Mouse (Mus musculus): ENCODE data around the gene Ankrd61. TPM values are rescaled to one million over a fixed set of nuclear protein-coding genes. Genes with fewer than 3 reads are reported as not detected.

Ankrd61 gene
- total and polyA plus RNA-seq, 3 experiments, result 0.19 to 0.64 TPM; not detected in 1

DNA sequence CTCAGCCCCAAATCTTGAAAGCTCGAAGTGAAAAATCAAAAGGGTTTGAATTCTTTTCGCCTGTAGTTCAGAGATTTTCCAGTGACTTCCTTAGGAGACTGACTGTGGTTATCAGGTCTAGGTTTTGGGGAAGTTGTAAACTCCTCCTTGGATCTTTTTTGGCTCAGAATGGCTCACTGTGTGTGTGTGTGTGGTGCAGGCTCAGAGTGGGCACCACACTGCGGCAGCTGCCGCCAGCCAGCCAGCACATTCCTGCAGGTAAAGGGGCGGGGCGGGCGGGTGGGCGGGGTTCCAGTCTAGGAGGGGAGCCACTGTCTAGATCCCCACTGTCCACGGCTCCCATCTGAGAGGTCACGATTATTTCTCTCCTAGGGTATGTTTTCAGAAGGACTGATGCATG is 44.1 kb upstream of the Ankrd61 start:
- no peak for DNase-seq (ENCODE audit: low read depth, low spot score)
- TF ChIP-seq EP300 (IDR thresholded peaks at IDR 0.05; ENCODE audit: low read depth in 1 of 2, low read length in 2 of 2), result no peak
- TF ChIP-seq TCF12 (IDR thresholded peaks at IDR 0.05; ENCODE audit: low read depth, low read length), result no peak
- TF ChIP-seq CHD1 (IDR thresholded peaks at IDR 0.05; ENCODE audit: low read depth, low read length), result no peak
- TF ChIP-seq HCFC1 (IDR thresholded peaks at IDR 0.05; ENCODE audit: low read depth, low read length), result no peak
- TF ChIP-seq MAFK (IDR thresholded peaks at IDR 0.05; ENCODE audit: borderline replicate concordance, low read depth, low read length), result no peak
- no peak for TF ChIP-seq RCOR1 (IDR thresholded peaks at IDR 0.05; ENCODE audit: low read depth, low read length)
- TF ChIP-seq MYC (IDR thresholded peaks at IDR 0.05; ENCODE audit: low read depth, low read length), result no peak
- TF ChIP-seq SMC3 (IDR thresholded peaks at IDR 0.05; ENCODE audit: low read depth, low read length), result no peak
- H3K9ac ChIP-seq (ENCODE audit: control insufficient read depth, low read depth, low read length, poor library complexity, severe bottlenecking), result no peak overlapping the region
- no peaks in the 10 kb centered on the region for H3K27me3 ChIP-seq (ENCODE audit: control insufficient read depth in 1 of 2, insufficient read depth in 2 of 2, low read length in 2 of 2)
- H3K27ac ChIP-seq (ENCODE audit: control insufficient read depth, low read depth, low read length), result no peak overlapping the region
- H3K4me3 ChIP-seq (ENCODE audit: control insufficient read depth in 1 of 2, insufficient read depth in 1 of 2, low read depth in 2 of 2, low read length in 2 of 2), result no peak overlapping the region
- no peaks in the 10 kb centered on the region for H3K9me3 ChIP-seq (replicated peaks; ENCODE audit: insufficient read depth, low read length)
- H3K79me2 ChIP-seq (ENCODE audit: control insufficient read depth, insufficient read depth, low read length, poor library complexity), result no peaks in the 10 kb centered on the region
- no peaks in the 10 kb centered on the region for H3K4me1 ChIP-seq (ENCODE audit: control insufficient read depth in 1 of 2, insufficient read depth in 2 of 2, low read length in 2 of 2)
- no peaks in the 10 kb centered on the region for H3K36me3 ChIP-seq (ENCODE audit: control insufficient read depth in 1 of 2, insufficient read depth in 2 of 2, low read length in 2 of 2)

DNA sequence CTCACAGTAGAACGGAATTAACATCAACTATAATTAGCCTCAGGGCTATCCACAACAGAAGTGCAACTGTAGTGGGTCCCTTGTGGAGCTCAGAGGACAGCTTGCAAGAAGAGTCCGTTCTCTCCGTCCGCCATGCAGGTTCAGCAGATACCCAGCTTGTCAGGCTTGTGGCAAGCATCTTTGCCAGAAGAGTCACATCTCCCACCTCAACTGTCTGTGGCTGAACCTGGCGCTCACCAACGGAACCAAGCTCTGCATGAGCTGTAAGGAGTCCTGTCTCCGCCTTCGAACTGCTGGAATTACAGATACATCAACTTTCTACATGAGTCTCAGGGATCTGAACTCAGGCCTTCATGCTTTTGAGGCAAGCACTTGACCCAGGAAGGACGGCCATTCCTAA is 38.7 kb upstream of the Ankrd61 start:
- H3K79me2 ChIP-seq (ENCODE audit: control insufficient read depth, insufficient read depth, low read length, poor library complexity), result no peaks in the 10 kb centered on the region
- H3K4me3 ChIP-seq (ENCODE audit: control insufficient read depth in 1 of 2, insufficient read depth in 1 of 2, low read depth in 2 of 2, low read length in 2 of 2), result no peak overlapping the region
- H3K9ac ChIP-seq (ENCODE audit: control insufficient read depth, low read depth, low read length, poor library complexity, severe bottlenecking), result no peak overlapping the region
- no peak overlapping the region for H3K27ac ChIP-seq (ENCODE audit: control insufficient read depth, low read depth, low read length)
- no peaks in the 10 kb centered on the region for H3K36me3 ChIP-seq (ENCODE audit: control insufficient read depth in 1 of 2, insufficient read depth in 2 of 2, low read length in 2 of 2)
- no peaks in the 10 kb centered on the region for H3K9me3 ChIP-seq (replicated peaks; ENCODE audit: insufficient read depth, low read length)
- no peaks in the 10 kb centered on the region for H3K27me3 ChIP-seq (ENCODE audit: control insufficient read depth in 1 of 2, insufficient read depth in 2 of 2, low read length in 2 of 2)
- TF ChIP-seq JUND (IDR thresholded peaks at IDR 0.05; ENCODE audit: low read depth, low read length) (no peak), MAFK (IDR thresholded peaks at IDR 0.05; ENCODE audit: borderline replicate concordance, low read depth, low read length) (no peak), MXI1 (IDR thresholded peaks at IDR 0.05; ENCODE audit: low read depth, low read length) (no peak), CTCF (IDR thresholded peaks at IDR 0.05 in 2 of 3, conservative IDR thresholded peaks at IDR 0.05 in 1 of 3; ENCODE audit: control insufficient read depth in 1 of 3, insufficient read depth in 1 of 3, low read depth in 2 of 3, low read length in 3 of 3, poor library complexity in 1 of 3, severe bottlenecking in 1 of 3) (no peak), MYB (IDR thresholded peaks at IDR 0.05; ENCODE audit: low read depth, low read length) (no peak), CHD1 (IDR thresholded peaks at IDR 0.05; ENCODE audit: low read depth, low read length) (no peak), HCFC1 (IDR thresholded peaks at IDR 0.05; ENCODE audit: low read depth, low read length) (no peak), KAT2A (conservative IDR thresholded peaks at IDR 0.05; ENCODE audit: low read depth, low read length) (no peak), RCOR1 (IDR thresholded peaks at IDR 0.05; ENCODE audit: low read depth, low read length) (no peak)
- no peaks in the 10 kb centered on the region for H3K4me1 ChIP-seq (ENCODE audit: control insufficient read depth in 1 of 2, insufficient read depth in 2 of 2, low read length in 2 of 2)
- no peak for DNase-seq (ENCODE audit: low read depth, low spot score)

DNA sequence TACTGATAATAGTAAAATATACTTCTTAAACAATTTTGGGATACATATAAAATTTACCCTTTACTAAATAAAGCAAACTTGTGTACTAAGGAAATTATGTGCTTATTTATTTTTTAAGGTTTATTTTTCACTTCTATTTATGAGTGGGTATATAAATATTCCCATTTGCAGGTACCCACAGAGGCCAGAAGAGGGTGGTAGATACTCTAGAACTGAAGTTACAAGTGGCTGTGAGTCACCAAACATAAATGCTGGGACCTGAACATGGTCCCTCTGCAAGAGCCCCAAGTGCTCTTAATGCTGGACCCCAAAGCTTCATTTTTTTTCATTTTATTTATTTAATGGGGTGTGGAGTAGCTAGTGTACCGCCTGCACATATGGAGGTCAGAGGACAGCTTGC is 36.4 kb upstream of the Ankrd61 start:
- TF ChIP-seq POLR2AphosphoS2 (IDR thresholded peaks at IDR 0.05; ENCODE audit: low read length), result no peak
- no peak for TF ChIP-seq MAFK (IDR thresholded peaks at IDR 0.05; ENCODE audit: borderline replicate concordance, low read depth, low read length)
- peak; percentile 59 for TF ChIP-seq SMC3 (IDR thresholded peaks at IDR 0.05; ENCODE audit: low read depth, low read length)
- TF ChIP-seq RAD21 (IDR thresholded peaks at IDR 0.05; ENCODE audit: low read depth, low read length), result peak; percentile 67
- TF ChIP-seq ZNF384 (IDR thresholded peaks at IDR 0.05; ENCODE audit: low read depth, low read length), result no peak
- TF ChIP-seq UBTF (IDR thresholded peaks at IDR 0.05; ENCODE audit: borderline replicate concordance, insufficient read depth, low read depth, low read length), result no peak
- no peak for TF ChIP-seq BHLHE40 (IDR thresholded peaks at IDR 0.05; ENCODE audit: borderline replicate concordance, low read depth, low read length)
- no peak for TF ChIP-seq ETS1 (IDR thresholded peaks at IDR 0.05; ENCODE audit: low read depth, low read length)
- peak; percentile 52 for TF ChIP-seq ZC3H11A (IDR thresholded peaks at IDR 0.05; ENCODE audit: low read depth, low read length)
- TF ChIP-seq CTCF (IDR thresholded peaks at IDR 0.05 in 2 of 3, conservative IDR thresholded peaks at IDR 0.05 in 1 of 3; ENCODE audit: control insufficient read depth in 1 of 3, insufficient read depth in 1 of 3, low read depth in 2 of 3, low read length in 3 of 3, poor library complexity in 1 of 3, severe bottlenecking in 1 of 3), result peak; percentile 10 to 64 (median 16); a peak in 4 of 6 replicates
- TF ChIP-seq ZMIZ1 (IDR thresholded peaks at IDR 0.05; ENCODE audit: low read depth, low read length), result no peak
- Histone ChIP-seq H3K9ac (ENCODE audit: control insufficient read depth, low read depth, low read length, poor library complexity, severe bottlenecking) (no peak overlapping the region), H3K9me3 (replicated peaks; ENCODE audit: insufficient read depth, low read length) (no peaks in the 10 kb centered on the region), H3K4me3 (ENCODE audit: control insufficient read depth in 1 of 2, insufficient read depth in 1 of 2, low read depth in 2 of 2, low read length in 2 of 2) (no peak overlapping the region), H3K79me2 (ENCODE audit: control insufficient read depth, insufficient read depth, low read length, poor library complexity) (no peaks in the 10 kb centered on the region), H3K27me3 (ENCODE audit: control insufficient read depth in 1 of 2, insufficient read depth in 2 of 2, low read length in 2 of 2) (no peaks in the 10 kb centered on the region), H3K36me3 (ENCODE audit: control insufficient read depth in 1 of 2, insufficient read depth in 2 of 2, low read length in 2 of 2) (no peaks in the 10 kb centered on the region), H3K27ac (ENCODE audit: control insufficient read depth, low read depth, low read length) (no peak overlapping the region), H3K4me1 (ENCODE audit: control insufficient read depth in 1 of 2, insufficient read depth in 2 of 2, low read length in 2 of 2) (no peaks in the 10 kb centered on the region)
- DNase-seq (ENCODE audit: low read depth, low spot score), result peak; percentile 55

All from MEL (cell line).